Mouse (Mus musculus): Measurements from ENCODE around the gene Ankrd33b. TPM values are rescaled to one million over a fixed set of nuclear protein-coding genes. Genes with fewer than 3 reads are reported as not detected.

Ankrd33b gene
- 10 to 100 TPM; 16.0 to 16.1 TPM for total RNA-seq (2023)

DNA sequence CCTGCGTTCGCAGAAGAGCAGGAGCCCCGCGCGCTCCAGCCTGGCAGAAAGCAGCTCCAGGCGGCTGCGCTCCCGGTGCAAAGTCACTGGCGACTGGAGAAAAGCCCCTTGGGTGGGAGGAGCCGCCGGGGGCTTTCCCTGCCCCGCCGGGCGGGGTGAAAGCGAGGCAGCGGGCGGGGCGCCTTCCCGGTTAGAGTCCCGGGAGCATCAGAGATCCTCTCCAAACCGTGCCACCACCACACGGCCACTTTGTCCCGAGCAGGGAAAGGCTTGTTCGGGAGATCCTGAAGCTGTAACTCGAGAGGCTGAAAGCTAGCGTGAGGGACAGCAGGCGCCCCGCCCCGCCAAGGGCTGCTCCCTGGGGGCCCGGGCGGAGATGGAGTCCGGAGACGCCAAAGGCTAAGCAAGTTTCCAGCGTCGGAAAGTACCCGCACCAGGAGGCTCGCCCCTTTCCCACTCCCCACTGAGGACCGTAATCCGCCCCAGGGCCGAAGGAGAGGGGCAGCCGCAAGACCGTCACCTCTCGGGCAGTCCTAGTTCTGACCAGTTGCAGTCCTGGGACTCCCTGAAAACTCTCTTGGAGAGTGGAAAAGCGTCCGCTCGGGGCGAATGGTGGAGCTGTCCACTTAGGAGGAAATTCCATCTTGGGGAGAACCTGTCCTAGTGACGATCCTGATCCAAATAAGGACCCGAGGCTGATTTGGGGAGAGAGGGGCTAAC lies at the start of gene Ankrd33b:
Gene Ankrd33b (minus strand): TSS at position 246 of the 720 bp plus-strand sequence.

Other genes starting within 250 kb of the Ankrd33b start
- gene Dap, start 143.4 kb downstream of the Ankrd33b start, total RNA-seq (2023) = 10 to 100 TPM; 22.0 to 23.5 TPM
- 1 to 10 TPM in 1 of 2 experiments, under 1 TPM in 1; 0.78 to 1.6 TPM for gene Ropn1l, start 86.0 kb upstream of the Ankrd33b start, total RNA-seq (2023)
- gene March6, start 163.3 kb upstream of the Ankrd33b start, total RNA-seq (2023) = 10 to 100 TPM; 59.1 to 62.0 TPM
- not detected for gene Cmbl, start 197.7 kb upstream of the Ankrd33b start, total RNA-seq (2023)
- gene Cct5, start 234.1 kb upstream of the Ankrd33b start, total RNA-seq (2023) = 100 to 1,000 TPM; 207 to 225 TPM
- 10 to 100 TPM; 13.3 to 16.0 TPM for gene Fam173b, start 234.1 kb upstream of the Ankrd33b start, total RNA-seq (2023)

Data from B cell, adult 67 days (primary cell).